Mouse (Mus musculus) forebrain, embryonic 13.5 days (tissue): ENCODE data around the gene Josd2. TPM values are rescaled to one million over a fixed set of nuclear protein-coding genes. Genes with fewer than 3 reads are reported as not detected.

Source experiments
- ATAC-seq: fragments of 200-750 bp; cut with Nextera tagmentation; 2 replicates; pipeline ENCODE4 v1.8.0; 2017
- H3K27ac ChIP-seq: fragments of 300-500 bp; sonication (generic); 2 replicates; pipeline ENCODE4 v1.5.1; 2015; ENCODE audit warnings: inconsistent platforms, mild to moderate bottlenecking, moderate library complexity
- H3K27me3 ChIP-seq: fragments of 300-500 bp; sonication (generic); 2 replicates; pipeline ENCODE4 v1.6.1; 2015; ENCODE audit warnings: mild to moderate bottlenecking, inconsistent platforms
- H3K36me3 ChIP-seq: fragments of 300-500 bp; sonication (generic); 2 replicates; pipeline ENCODE4 v1.6.1; 2015; ENCODE audit warnings: mild to moderate bottlenecking, inconsistent platforms; ENCODE audit not compliant: poor library complexity, severe bottlenecking
- H3K4me1 ChIP-seq: fragments of 300-500 bp; sonication (generic); 2 replicates; pipeline ENCODE4 v1.6.1; 2015; ENCODE audit warnings: inconsistent platforms
- H3K4me2 ChIP-seq: fragments of 300-500 bp; sonication (generic); 2 replicates; pipeline ENCODE4 v1.6.1; 2015; ENCODE audit warnings: inconsistent platforms, mild to moderate bottlenecking, moderate library complexity
- H3K4me3 ChIP-seq: fragments of 300-500 bp; sonication (generic); 2 replicates; pipeline ENCODE4 v1.5.1; 2015; ENCODE audit warnings: mild to moderate bottlenecking, inconsistent platforms
- H3K9ac ChIP-seq: fragments of 300-500 bp; sonication (generic); 2 replicates; pipeline ENCODE4 v1.6.1; 2015; ENCODE audit warnings: mild to moderate bottlenecking, inconsistent platforms
- H3K9me3 ChIP-seq: fragments of 300-500 bp; sonication (generic); replicated peaks from 2 replicates; pipeline ENCODE4 v1.6.1; 2016; ENCODE audit warnings: inconsistent platforms
- WGBS: fragments of 180-500 bp; shearing (Covaris S2); methylation state at CpG from one replicate; pipeline ENCODE4 v1.1.7; 2015; 5-methylcytosine and 5-hydroxymethylcytosine counted together
- polyA plus RNA-seq: library from polyadenylated mRNA; unstranded; fragments of >200 nt; fragmentation: Nextera tagmentation; extraction: Ambion mirVana; gene quantifications from 2 replicates; pipeline ENCODE4 v1.2.1, GENCODE M21; 2015

The Josd2 gene
- polyA plus RNA-seq, 1 experiment from 2014 or later = 49.0 TPM

DNA sequence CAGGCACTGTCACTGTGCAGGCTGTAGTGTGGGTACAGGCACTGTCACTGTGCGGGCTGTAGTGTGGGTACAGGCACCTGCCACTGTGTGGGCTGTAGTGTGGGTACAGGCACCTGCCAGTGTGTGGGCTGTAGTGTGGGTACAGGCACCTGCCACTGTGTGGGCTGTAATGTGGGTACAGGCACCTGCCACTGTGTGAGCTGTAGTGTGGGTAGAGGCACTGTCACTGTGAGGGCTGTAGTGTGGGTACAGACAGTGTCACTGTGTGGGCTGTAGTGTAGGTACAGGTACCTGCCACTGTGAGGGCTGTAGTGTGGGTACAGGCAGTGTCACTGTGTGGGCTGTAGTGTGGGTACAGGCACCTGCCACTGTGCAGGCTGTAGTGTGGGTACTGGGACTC is 16.3 kb downstream of the Josd2 start:
- Histone ChIP-seq H3K27me3 (peaks cover 26% of the 10 kb centered on the region), H3K9me3 (no peaks in the 10 kb centered on the region), H3K9ac (no peak overlapping the region), H3K4me2 (no peak overlapping the region), H3K4me3 (no peak overlapping the region), H3K27ac (no peak overlapping the region), H3K4me1 (peaks cover 3% of the 10 kb centered on the region; the same call in 1 of the 2 replicates), H3K36me3 (peaks cover 9% of the 10 kb centered on the region)
- ATAC-seq = no peak
- WGBS = 88% methylated on average over 1 of the region's 1 CpGs

DNA sequence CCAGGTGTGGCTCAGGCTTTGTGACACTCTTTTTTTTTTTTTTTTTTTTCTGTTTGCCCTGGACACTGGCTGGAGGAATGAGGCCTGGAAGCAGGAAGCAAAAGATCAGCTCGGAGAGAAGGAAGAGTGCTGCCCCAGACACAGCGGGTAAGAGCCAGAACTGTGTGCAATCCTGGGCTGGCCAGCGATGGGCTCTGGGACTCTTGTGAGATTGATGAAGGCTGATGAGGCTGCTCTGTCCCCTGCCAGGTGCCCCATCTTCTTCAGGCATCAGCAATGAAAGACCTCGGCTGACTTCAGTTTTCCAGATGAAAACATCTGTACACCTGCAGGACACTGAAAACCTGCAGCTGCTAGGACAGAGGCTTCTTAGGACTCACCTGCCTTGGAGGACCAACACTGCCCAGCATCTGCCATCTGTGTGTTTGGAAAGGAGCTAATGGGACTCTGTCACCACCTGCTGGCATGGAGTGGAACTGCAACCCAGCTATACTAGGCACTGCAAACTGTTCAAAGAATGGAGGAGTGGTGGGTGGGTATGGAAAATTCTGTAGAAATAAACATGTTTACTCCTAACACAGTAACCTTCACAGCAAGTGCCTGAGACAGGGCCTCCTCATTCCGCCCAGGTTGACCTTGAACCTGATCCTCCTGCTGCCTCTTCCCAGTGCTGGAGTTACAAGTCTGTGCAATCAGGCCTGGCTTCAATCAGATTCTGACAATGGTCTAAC is 17.2 kb downstream of the Josd2 start:
- WGBS = 27% methylated on average over 5 of the region's 5 CpGs
- Histone ChIP-seq H3K9ac (no peak overlapping the region), H3K4me3 (no peak overlapping the region), H3K4me2 (no peak overlapping the region), H3K36me3 (peaks cover 18% of the 10 kb centered on the region), H3K4me1 (peaks cover 3% of the 10 kb centered on the region; the same call in 1 of the 2 replicates), H3K27me3 (peaks cover 21% of the 10 kb centered on the region), H3K27ac (peak overlapping the region; percentile 32; the same call in 1 of the 2 replicates), H3K9me3 (no peaks in the 10 kb centered on the region)
- peak; percentile 87 for ATAC-seq

DNA sequence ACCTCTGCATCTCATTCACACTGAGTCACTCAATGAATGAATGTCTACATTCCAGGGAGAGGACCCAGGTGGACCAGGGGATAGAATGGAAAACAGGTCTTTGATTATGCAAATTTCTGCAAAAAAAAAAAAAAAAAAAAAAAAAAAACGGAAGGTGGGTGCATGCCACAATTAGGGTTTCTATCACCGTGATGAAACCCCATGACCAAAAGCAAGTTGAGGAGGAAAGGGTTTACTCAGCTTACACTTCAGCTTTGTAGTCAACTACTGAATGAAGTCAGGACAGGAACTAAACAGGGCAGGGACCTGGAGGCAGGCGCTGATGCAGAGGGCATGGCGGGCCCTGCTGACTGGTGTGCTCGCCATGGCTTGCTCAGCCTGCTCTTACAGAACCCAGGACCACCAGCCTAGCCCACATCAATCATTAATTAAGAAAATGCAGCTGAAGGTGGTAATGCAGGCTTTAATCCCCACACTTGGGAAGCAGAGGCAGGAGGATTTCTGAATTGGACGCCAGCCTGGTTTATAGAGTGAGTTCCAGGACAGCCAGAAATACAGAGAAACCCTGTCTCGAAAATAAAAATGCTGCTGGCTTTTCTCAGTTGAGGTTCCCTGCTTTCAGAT is 17.9 kb downstream of the Josd2 start:
- ATAC-seq = peak; percentile 28; the same call in 1 of the 2 replicates
- Histone ChIP-seq H3K9ac (no peak overlapping the region), H3K27me3 (peaks cover 14% of the 10 kb centered on the region), H3K27ac (no peak overlapping the region), H3K36me3 (peaks cover 25% of the 10 kb centered on the region), H3K4me2 (no peak overlapping the region), H3K9me3 (no peaks in the 10 kb centered on the region), H3K4me1 (peaks cover 3% of the 10 kb centered on the region; the same call in 1 of the 2 replicates), H3K4me3 (no peak overlapping the region)
- 75% methylated on average over 7 of the region's 7 CpGs for WGBS

DNA sequence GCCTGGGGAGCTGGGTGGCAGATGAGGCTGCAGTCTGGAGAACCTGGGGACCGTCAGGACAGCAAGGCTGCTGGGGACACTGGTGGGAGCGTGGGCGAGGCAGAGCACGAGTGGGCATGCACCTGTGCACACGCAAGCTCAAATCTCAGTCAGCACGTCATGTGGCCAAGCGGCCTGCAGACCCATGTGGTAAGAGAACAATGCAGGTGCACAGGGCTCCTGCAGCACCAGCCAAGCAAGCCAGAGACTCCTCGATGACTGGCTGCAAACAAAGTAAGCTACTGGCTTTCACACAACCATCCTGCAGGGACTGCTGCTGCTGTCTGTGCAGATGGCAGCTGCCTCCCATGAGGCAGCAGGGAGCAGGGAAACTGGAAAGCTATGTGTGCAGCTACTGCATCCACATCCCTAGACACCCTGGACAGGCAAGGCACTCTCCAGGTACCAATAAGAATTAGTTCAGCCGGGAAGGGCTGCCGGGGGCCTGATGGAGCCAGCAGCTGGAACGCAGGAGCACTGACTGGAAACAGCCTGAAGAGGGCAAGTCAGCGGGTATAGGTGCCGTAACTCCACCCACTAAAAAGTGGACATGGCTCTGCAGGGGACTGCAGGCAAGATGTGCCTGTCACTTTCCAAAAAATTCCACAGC is 19.3 kb downstream of the Josd2 start:
- Histone ChIP-seq H3K4me2 (no peak overlapping the region), H3K36me3 (peaks cover 39% of the 10 kb centered on the region), H3K9me3 (no peaks in the 10 kb centered on the region), H3K27ac (no peak overlapping the region), H3K4me1 (peaks cover 3% of the 10 kb centered on the region; the same call in 1 of the 2 replicates), H3K9ac (no peak overlapping the region), H3K27me3 (peaks cover 7% of the 10 kb centered on the region), H3K4me3 (no peak overlapping the region)
- no peak for ATAC-seq
- 67% methylated on average over 13 of the region's 13 CpGs for WGBS

DNA sequence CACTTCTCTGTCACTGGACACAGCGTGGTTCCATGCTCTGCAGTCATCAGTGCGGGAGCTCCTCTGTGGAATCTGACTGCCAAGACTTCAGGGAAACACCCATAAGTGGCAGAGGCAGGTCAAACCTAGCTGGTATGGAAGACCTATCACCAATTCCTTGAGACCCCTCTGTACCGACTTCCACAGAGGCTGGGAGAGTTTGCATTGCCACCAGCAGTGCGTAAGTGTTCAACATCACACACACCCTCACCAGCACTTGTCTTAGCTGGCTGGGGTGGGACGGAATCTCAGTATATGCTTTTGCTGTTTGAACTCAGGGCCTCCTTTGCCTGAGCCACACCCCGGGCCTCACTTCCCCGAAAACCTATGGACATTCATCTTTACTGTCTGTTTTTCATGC is 20.2 kb downstream of the Josd2 start:
- 88% methylated on average over 7 of the region's 7 CpGs for WGBS
- ATAC-seq = no peak
- H3K4me2 ChIP-seq = no peak overlapping the region
- H3K4me1 ChIP-seq = peaks cover 3% of the 10 kb centered on the region; the same call in 1 of the 2 replicates
- no peak overlapping the region for H3K4me3 ChIP-seq
- 0 out of 2 replicates have a peak overlapping the region, but pooled peaks have one; percentile 21 for H3K9ac ChIP-seq
- H3K36me3 ChIP-seq = peaks cover 47% of the 10 kb centered on the region
- no peak overlapping the region for H3K27ac ChIP-seq
- H3K27me3 ChIP-seq = no peaks in the 10 kb centered on the region
- no peaks in the 10 kb centered on the region for H3K9me3 ChIP-seq

DNA sequence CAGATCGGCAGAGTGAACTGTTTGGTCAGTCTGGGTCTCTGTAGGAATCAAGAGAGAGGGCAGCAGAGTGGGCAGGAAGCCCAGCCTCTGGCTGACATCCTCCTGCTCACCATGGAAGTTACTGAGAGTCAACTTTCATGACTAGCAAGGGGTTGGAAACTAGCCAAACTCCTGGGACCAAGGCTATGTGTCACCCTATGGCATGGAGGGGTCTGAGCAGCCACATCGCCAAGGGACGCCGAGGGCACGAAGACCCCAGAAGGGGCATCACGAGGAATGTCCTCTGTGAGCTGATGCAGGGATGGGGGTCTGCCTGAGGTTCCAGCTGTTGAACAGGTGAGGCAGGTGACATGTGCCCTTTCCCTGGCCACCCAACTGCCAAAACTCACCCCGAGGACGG is 20.8 kb downstream of the Josd2 start:
- Histone ChIP-seq H3K27me3 (no peaks in the 10 kb centered on the region), H3K4me3 (no peak overlapping the region), H3K27ac (no peak overlapping the region), H3K9ac (no peak overlapping the region), H3K4me2 (no peak overlapping the region), H3K36me3 (peaks cover 54% of the 10 kb centered on the region), H3K9me3 (no peaks in the 10 kb centered on the region), H3K4me1 (peaks cover 3% of the 10 kb centered on the region; the same call in 1 of the 2 replicates)
- no peak for ATAC-seq
- 93% methylated on average over 8 of the region's 8 CpGs for WGBS

DNA sequence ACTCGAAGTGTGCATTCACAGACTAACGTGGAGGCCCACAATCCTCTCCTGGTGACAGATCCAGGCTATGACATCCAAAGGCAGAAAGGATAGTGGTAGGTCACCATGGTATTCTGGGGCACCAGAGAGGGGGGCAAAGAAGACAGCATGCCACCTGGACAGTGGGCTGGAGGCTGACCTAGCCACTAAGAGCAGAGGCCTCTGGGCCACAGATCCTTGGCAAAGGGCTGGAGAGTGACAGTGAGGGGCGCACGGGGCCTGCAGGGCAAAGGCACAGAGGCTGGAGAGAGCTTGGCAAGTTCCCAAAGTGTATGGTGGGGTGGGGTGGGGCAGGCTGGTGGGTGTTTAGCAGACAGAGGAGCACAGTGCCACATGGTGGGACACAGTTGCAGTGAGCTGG is 22.5 kb downstream of the Josd2 start:
- 89% methylated on average over 4 of the region's 4 CpGs for WGBS

DNA sequence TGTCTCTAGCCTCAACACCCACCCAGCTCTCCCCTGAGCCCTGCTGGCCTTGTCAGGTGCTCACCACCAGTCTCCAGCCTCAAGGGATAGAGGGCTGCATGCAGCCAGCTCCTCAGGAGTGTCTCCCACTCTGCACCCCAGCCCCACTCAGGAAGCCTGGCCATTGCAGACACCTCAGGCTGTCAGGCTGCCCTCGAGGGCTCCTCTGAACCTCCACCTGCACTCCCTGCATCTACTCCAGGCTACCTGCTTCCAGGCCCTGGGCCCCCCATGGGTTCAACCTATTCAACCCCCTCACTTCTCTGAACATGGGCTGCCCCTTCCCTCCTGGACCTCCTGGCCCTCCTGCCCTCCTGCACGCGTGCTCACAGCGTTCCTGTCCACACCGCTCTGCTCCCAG is 23.6 kb downstream of the Josd2 start:
- no peak overlapping the region for H3K4me3 ChIP-seq
- no peak overlapping the region for H3K27ac ChIP-seq
- H3K4me2 ChIP-seq = no peak overlapping the region
- H3K9me3 ChIP-seq = no peaks in the 10 kb centered on the region
- peaks cover 24% of the 10 kb centered on the region for H3K4me1 ChIP-seq
- H3K36me3 ChIP-seq = peaks cover 61% of the 10 kb centered on the region
- no peak overlapping the region for H3K9ac ChIP-seq
- no peak for ATAC-seq
- WGBS = 96% methylated on average over 5 of the region's 5 CpGs
- H3K27me3 ChIP-seq = no peaks in the 10 kb centered on the region

More for the DNA sequence above, 22.5 kb downstream of the Josd2 start:
- ATAC-seq = no peak
- H3K36me3 ChIP-seq = peaks cover 61% of the 10 kb centered on the region
- H3K4me1 ChIP-seq = peaks cover 19% of the 10 kb centered on the region
- no peak overlapping the region for H3K4me3 ChIP-seq
- no peak overlapping the region for H3K4me2 ChIP-seq
- H3K9ac ChIP-seq = no peak overlapping the region
- H3K27me3 ChIP-seq = no peaks in the 10 kb centered on the region
- no peak overlapping the region for H3K27ac ChIP-seq
- H3K9me3 ChIP-seq = no peaks in the 10 kb centered on the region

DNA sequence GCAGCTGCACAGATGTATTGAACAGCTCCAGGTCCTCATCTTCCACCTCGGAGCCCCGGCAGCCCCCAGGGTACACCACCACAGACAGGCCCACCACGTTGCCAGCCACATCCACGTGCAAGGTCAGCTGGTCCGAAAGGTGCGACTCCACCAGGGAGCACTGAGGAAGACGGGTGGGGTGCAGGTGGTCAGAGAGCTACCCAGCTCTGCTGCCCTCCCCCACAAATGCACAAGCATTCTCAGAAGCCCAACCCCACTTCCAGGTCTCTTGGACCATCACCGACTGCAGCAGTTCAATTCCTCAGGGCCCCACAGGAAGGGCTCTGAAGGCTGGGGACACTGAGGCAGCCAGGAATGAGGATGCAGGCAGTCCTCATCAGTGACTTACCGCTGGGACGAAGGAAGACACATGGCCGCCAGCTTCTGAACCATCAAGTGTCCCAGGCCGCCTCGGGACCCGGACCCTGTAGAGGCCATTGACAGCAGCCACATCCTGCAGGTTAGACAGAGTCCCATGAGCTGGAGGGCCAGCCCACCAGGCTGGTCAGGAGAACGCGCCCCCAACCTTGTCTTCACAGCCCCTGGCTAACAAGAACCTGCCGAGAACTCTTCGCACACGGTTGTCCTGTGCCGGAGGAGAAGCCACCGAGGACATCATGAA is 24.5 kb downstream of the Josd2 start:
- WGBS = 95% methylated on average over 21 of the region's 21 CpGs
- no peak overlapping the region for H3K4me2 ChIP-seq

DNA sequence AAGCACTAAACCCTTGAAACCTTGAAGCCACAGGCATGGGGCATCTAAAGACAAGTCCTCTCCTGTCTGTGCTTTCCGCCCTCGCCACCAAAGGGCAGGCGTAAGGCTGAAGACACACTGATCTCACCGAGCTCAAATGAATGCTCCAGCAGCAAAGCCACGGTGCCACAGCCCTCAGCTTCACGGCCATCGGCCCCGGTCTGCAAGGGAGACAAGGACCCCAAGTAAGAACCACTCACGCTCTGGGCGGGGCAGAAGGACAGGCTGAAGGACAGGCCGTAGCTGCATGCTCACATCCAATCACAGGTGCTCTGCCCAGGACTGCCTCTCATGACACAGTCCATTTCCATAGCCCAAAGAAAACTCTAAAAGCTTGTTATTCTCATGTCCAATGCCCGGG is 26.9 kb downstream of the Josd2 start:
- peak overlapping the region; percentile 83 for H3K4me2 ChIP-seq
- no peaks in the 10 kb centered on the region for H3K27me3 ChIP-seq
- peaks cover 32% of the 10 kb centered on the region for H3K4me1 ChIP-seq
- H3K9ac ChIP-seq = peak overlapping the region; percentile 93; the same call in 1 of the 2 replicates
- peaks cover 46% of the 10 kb centered on the region for H3K36me3 ChIP-seq
- H3K27ac ChIP-seq = no peak overlapping the region
- 93% methylated on average over 12 of the region's 12 CpGs for WGBS
- H3K9me3 ChIP-seq = no peaks in the 10 kb centered on the region
- 0 out of 2 replicates have a peak overlapping the region, but pooled peaks have one; percentile 80 for H3K4me3 ChIP-seq
- ATAC-seq = no peak

More for the DNA sequence above, 24.5 kb downstream of the Josd2 start:
- Histone ChIP-seq H3K36me3 (peaks cover 61% of the 10 kb centered on the region), H3K9me3 (no peaks in the 10 kb centered on the region), H3K27me3 (no peaks in the 10 kb centered on the region), H3K4me3 (no peak overlapping the region), H3K27ac (no peak overlapping the region), H3K9ac (peak overlapping the region; percentile 37; the same call in 1 of the 2 replicates), H3K4me1 (peaks cover 27% of the 10 kb centered on the region)
- no peak for ATAC-seq

DNA sequence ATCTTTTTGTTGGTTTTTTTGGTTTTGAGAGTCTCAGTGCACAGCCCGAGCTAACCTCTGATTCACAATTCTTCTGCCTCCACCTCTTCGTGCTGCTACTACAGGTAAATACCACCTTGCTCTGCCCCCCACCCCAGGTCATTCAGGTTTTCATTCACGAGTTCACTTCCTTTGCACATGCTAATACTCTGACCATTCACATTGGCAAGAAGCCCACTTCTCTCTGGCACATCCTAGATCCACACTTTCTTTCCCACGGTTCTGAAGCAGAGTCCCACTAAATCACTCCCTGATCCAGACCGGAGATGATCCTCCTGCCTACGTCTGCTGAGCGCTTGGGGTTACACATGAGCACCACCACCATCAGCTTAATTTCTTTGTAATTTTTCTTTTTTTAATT is 27.3 kb downstream of the Josd2 start:
- 86% methylated on average over 7 of the region's 7 CpGs for WGBS
- no peak for ATAC-seq
- H3K4me2 ChIP-seq = peak overlapping the region; percentile 83
- H3K9ac ChIP-seq = peak overlapping the region; percentile 93
- H3K27me3 ChIP-seq = no peaks in the 10 kb centered on the region
- H3K27ac ChIP-seq = no peak overlapping the region
- no peaks in the 10 kb centered on the region for H3K9me3 ChIP-seq
- H3K36me3 ChIP-seq = peaks cover 42% of the 10 kb centered on the region
- H3K4me3 ChIP-seq = peak overlapping the region; percentile 80
- H3K4me1 ChIP-seq = peaks cover 32% of the 10 kb centered on the region
